Mouse (Mus musculus): ENCODE measurements at regions not wholly inside any gene's neighbourhood (a gene's known extent, or its start where the extent isn't known, plus 50 kb on each side); places are given as distances from the start of the nearest gene placed in this dataset.
"Not testable (repeated sequence)": the region's sequence is repeated elsewhere in the genome, so short reads cannot be mapped to it uniquely, and the experiment has no call there.

DNA sequence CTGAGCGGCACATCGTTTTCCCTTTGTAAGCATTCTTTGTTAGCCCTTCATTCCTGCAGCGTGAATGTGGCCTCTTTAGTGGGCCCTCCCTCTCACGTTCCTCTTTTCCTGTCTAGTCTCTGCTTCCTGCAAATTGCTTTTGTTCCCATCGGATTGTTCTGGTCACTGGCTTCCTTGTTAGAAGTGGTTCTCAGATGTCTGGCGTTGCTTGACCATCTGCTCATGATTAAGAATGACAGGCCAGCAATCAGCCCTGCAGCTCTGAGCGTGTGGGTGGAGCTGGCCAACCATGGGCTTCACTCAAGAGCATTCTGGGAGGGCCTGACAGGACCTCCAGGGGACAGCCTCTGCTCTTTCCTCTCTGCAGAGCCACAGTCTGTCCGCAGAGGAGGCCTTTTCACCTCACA, 297.5 kb downstream of the Eipr1 start:
- no peak for DNase-seq (ENCODE audit: extremely low read depth, low read depth, low spot score)

DNA sequence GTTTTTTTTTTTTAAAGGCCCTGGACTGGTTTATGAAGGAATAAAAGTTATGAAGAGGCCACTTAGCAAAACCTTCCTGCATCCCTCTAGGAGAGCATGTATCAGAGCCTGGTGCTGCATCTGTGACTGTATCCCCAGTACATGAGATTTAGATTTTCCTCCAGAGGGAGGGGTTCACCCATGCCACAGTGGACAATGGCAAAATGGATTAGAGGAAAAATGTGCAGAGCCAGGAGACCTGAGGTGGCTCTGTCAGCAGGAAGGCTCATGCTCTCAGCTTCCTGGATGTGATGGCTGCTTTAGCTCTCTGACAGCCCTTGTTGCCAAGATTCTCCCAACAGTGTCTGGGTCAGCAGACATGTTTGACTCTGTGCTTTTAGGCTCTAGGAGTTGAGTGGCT, 298.2 kb downstream of the Eipr1 start:
- no peak for DNase-seq (ENCODE audit: extremely low read depth, low read depth, low spot score)

- DNase-seq (ENCODE audit: extremely low read depth, low read depth, low spot score): no peak
Observed at GRCm38 (mm10) chr12:29050516-29051251, 299.1 kb downstream of the Eipr1 start.

GRCm38 (mm10) chr12:29054367-29054766, 302.8 kb downstream of the Eipr1 start:
- DNase-seq (ENCODE audit: extremely low read depth, low read depth, low spot score): no peak

DNA sequence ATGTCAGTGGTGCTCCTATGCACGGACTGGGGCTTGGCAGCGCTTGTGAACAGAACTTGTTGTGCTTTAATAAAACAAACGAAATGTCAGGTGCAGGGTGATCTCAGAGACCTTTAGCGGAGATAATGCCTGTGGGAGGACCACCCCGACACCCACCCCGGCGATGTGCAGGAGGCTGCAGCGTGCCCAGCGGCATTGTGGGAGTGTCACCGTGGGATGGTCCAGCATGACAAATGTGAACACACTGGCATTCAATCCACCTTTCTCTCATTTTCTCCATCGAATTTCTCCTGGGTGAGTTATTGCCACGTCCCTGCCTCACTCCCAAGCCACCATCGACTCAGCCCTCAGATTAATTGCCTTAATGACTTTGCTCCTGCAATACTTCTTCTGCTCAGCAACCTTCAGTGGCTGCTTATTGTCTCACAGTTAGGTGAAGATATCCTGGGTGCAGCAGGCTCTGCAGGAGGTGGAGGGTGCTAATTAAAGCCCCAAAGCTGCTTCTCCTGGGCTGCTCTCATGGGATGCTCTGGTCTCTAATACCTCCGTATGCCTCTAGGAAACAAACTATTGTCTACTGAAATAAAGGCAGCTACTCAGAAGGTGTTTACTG, 310.5 kb downstream of the Eipr1 start:
- DNase-seq (ENCODE audit: extremely low read depth, low read depth, low spot score): no peak

DNA sequence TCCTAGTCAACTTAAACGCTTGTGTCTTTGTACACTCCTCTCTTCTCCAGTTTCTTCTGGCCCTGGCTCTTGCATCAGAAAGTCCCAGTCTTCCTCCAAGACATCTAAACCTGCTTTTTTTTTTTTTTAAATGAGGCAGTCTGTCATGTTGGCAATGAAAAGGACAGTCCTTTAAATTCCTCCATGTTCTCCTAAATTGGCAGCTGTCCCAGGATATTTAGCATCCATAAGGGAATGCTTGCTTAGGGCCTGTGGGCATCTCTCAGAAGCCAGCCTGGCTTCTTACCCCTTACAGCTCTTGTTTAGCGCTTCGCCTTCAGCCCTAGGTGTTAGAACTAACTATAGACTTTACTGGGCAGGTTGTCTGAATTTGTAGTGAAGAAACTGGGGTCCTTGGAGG, 311.2 kb downstream of the Eipr1 start:
- no peak for DNase-seq (ENCODE audit: extremely low read depth, low read depth, low spot score)

GRCm38 (mm10) chr12:29068180-29068579, 316.6 kb downstream of the Eipr1 start:
- no peak for DNase-seq (ENCODE audit: extremely low read depth, low read depth, low spot score)

- no peak for DNase-seq (ENCODE audit: extremely low read depth, low read depth, low spot score)
Observed at GRCm38 (mm10) chr12:29075096-29075852, 323.7 kb downstream of the Eipr1 start.

DNA sequence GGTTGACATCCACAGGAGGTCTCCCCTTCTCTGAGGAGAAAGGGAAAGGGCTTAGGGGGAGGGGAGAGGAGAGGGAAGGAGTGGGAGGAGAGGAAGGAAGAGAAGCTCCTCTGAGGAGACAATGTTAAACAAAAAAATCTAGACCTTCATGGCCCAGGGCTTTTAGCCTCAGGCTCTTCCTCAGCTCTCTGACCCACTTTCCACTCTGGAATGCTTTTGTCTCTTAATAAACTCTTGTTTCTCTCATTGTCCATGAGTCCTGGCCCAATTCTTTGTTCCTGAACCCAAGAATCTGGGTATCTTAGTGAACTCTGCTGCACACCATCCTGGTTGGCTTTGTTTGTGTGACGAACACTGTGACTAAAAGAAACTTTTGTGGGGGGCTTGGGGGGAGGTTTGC, 325.0 kb downstream of the Eipr1 start:
- DNase-seq (ENCODE audit: extremely low read depth, low read depth, low spot score): no peak

DNA sequence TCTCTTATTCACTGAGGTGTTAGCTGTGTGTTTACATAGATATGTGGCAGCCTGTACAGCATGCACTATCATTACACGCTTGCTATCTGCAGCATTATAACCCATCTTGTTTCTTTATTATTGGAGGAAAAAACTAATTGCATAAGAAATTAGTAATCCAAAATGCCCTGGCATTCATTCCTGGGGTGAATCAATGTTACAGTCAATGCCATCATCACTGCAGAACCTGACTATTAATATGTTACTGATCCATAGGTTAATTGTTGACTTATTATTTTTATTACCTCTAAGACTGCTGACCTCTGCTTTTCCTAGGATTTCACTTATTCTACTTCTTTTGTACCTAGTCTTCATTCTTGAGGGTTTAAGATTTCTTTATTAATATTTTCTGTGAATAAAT, 327.4 kb downstream of the Eipr1 start:
- DNase-seq (ENCODE audit: extremely low read depth, low read depth, low spot score): no peak

DNA sequence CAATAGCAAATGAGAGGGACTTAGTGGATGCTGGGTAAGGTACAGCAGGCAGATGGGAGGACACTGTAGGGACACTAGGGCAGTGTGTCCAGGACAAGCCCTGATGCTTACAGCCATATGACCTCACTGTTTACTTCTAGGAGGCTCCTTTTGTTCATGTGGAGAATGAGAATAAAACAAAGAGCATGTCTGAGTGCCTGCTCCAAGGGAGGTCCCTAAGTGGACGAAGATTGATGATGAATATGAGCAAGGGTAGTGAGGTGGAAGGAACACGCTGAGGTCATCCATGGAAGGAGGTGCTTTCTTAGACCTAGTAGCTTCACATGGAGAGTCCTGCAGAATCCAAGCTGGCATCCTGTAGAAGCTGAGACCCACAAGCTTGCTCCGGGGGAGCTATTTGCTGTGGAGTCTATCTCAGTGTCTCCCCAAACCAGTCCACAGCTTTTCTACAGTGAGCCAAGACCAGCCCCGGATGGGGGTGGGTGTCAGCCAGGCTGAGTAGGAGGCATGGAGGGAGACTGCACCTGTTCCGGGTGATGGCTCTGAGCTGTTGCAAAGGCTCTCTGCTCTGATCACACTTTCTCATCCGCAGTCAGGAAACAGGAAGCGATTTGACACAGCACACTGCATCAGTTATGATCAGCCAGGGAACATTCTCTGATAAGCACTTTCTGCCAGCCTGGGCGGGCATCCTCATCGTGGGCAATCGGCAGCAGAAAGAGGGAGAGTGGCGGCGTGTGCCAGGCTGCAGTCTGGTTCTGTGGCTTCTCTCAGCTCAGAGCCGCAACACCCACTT, 332.0 kb downstream of the Eipr1 start:
- DNase-seq (ENCODE audit: extremely low read depth, low read depth, low spot score): no peak

GRCm38 (mm10) chr12:29087245-29087644, 335.6 kb downstream of the Eipr1 start:
- DNase-seq (ENCODE audit: extremely low read depth, low read depth, low spot score): not testable (repeated sequence)

DNA sequence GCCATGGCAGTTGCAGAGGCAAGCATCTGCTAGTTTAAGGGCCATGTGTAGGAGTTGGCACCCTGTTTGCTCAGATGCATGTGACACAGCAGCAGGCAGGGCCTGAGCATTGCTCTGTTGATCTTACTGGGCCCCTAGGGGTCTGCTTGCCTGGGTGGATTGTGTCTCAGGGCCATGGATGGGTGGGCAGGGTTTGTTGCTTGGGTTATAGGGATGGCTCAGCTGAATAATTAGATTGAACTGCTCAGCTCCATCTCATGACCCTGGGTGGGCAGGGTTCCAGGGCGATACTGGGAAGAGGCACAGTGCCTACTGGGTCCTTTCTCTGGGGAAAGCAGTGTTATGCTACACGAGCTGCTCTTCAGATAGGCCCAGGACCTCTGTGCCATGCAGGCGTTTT, 338.0 kb downstream of the Eipr1 start:
- no peak for DNase-seq (ENCODE audit: extremely low read depth, low read depth, low spot score)

DNA sequence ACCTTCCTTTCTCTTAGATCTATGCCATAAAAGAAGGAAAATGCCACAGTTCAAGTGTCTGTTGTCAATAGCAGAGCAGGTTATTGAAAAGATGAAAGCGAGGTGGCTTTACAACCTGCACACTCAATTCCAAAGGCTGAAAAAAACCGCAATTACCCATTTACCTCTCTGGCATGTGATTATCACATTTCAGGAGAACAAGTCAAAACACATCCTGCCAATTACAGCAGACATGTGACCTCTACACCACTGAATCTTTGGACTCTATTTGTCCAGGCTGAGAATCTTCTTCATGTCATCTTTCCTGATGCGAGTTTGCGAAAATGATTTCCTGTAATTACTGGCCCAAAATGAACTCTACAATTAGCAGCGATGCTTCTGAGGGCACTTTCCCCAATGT, 338.8 kb downstream of the Eipr1 start:
- DNase-seq (ENCODE audit: extremely low read depth, low read depth, low spot score): no peak

DNA sequence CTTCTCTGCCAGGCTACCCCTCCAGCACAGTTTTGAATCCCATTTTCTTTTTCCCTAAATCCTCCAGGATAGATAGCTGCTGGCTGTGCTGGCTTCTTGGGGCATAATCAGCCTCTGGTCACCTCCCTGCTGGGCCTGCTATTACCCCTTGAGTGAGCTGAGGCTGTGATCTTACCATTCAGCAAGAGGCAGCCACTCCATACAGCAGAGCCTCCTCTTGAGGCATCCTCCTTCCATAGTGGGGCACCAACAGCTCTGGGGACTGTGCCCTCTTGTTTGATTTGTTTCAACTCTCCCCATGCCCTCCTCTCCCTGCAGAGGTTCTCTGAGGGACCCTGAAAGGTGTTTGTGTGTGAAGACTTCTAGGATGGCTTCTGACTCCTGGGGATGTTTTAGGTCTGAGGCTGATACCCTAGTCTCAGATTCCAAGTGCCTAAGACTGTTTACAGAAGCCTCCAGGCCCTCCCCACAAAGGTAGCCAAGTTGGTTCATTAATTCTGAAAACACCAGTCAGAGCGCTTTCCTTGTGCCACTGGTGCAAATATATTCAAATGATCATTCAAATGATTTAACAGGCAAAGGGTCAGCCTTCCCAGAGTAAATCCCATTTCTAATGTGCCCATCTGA, 343.9 kb downstream of the Eipr1 start:
- no peak for DNase-seq (ENCODE audit: extremely low read depth, low read depth, low spot score)

- no peak for DNase-seq (ENCODE audit: extremely low read depth, low read depth, low spot score)
Observed at GRCm38 (mm10) chr12:29096033-29096913, 344.7 kb downstream of the Eipr1 start.

- DNase-seq (ENCODE audit: extremely low read depth, low read depth, low spot score): no peak
Observed at GRCm38 (mm10) chr12:29100042-29100570, 348.5 kb downstream of the Eipr1 start.

DNA sequence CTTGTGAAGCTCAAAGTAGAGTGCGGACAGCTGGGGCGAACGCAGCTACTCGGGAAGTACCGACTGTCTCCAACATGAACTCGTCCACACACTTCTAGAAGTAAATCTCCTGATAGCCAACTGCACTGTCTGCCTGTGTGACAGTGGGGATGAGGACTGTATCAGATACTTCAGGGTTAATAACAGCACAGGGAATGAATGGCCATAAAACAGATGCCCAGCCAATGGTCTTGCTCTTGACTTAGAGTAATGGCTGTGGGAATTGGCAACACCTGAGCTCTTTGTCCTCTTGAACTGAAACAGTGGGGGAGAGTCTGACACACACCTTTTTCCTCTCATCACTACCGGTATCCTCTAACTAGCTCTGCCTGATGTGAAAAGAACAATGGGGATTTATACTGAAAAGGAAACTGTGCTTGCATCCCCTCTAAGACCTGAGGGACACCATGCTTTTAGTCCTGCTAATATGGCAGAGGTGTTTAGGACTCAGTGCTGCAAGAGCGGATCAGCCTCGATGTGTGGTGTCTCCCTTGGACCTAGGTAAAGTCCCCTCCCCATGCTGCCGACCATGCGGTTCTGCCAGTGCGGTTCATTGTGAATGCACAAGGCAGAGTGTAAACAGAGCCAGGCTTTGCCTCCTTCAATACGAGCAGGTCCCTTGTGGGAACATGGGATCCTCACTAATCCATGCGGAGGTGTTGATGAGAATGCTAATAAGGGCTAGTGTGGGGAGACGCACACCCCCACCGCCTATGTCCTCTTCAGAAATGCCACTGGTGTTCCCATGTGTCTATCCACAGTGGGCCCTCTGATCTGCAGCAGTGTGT, 355.5 kb downstream of the Eipr1 start:
- no peak for DNase-seq (ENCODE audit: extremely low read depth, low read depth, low spot score)

- DNase-seq (ENCODE audit: extremely low read depth, low read depth, low spot score): no peak
Observed at GRCm38 (mm10) chr12:29107720-29108051, 356.1 kb downstream of the Eipr1 start.

Data from fat pad, adult 2 months (tissue).